Mouse (Mus musculus) kidney, adult 9 months (tissue): ENCODE data around the gene Rtl3.

Source experiments
- DNase-seq: peaks from one replicate; pipeline ENCODE4 v3.0.0; 2022

Gene Rtl3

DNA sequence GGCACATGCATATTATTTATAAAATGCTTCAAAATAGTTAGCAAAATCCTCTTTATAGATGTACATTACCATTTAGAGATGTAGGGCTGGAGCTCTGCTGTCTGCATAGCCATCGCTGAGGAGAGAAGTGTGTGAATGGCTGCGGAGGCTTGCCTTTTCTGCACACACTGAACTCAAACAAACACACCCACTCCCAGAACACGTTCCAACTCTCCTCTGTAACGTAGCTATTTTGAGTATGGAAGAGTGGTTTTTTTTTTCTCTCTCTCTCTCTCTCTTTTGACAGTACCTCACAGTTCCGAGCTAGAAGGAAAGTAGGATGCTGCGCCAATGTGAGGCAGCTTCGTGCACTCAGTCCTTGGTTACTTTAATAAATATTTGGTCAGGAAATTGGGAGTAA, at the start of gene Rtl3:
Gene Rtl3, minus strand, starts transcription at position 236 of the 400 bp plus-strand sequence.
- no peak for DNase-seq

DNA sequence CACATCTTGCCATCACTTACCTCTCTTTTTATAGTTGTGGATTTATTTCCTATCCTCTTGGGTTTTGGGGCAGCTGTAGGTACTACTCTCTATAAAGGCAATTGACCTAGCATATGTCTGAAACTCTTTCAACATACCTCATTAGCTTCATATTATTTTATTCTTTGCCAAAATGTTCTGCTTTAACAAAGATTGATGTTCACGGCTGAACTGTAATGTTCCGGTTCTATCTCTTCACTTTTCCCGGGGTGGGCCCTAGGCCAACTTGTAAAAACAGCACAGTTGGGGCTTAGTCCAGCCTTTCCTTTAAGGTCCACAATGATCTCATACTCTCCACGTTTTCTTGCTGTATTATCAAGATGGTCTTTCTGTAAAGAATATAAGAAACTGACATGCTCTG, 31.9 kb upstream of the Rtl3 start:
- DNase-seq: no peak

DNA sequence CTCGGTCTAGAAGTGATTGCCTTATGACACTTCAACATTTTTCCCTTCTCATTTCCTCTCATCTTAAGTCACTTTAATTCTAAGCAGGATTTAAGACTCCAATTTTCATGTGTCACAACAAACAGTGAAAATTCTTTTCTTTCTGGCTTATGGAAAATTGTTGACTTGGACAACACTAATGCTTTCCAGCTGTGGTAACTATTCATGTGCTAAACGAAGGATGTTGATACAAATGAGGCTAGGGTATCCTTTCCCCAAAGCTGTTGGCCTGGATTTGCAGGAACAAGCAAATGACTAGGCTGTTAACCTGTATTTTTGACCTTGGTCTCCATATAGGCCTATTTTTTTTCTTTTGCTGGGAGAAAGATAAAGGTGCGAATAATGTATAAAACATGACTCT, 31.4 kb upstream of the Rtl3 start:
- DNase-seq: no peak

DNA sequence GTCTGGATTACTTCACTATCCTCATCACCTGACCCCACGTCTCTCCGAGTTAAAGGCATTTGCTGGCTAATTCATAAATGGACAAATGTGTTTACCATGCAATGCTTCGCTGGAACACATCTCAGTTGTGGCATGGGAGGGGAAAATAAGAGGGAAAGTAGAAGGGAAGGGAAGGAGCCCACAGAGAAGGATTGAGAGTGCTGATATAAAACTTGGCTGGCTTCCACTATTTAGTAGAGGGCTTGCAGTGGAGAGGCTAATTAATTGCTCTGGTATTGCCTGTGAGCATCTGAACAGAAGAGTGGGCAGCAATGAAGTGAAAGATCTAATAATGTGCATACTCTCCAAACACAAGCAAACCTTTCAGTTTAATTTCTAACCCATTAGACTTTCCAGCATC, 31.0 kb upstream of the Rtl3 start:
- DNase-seq: no peak

DNA sequence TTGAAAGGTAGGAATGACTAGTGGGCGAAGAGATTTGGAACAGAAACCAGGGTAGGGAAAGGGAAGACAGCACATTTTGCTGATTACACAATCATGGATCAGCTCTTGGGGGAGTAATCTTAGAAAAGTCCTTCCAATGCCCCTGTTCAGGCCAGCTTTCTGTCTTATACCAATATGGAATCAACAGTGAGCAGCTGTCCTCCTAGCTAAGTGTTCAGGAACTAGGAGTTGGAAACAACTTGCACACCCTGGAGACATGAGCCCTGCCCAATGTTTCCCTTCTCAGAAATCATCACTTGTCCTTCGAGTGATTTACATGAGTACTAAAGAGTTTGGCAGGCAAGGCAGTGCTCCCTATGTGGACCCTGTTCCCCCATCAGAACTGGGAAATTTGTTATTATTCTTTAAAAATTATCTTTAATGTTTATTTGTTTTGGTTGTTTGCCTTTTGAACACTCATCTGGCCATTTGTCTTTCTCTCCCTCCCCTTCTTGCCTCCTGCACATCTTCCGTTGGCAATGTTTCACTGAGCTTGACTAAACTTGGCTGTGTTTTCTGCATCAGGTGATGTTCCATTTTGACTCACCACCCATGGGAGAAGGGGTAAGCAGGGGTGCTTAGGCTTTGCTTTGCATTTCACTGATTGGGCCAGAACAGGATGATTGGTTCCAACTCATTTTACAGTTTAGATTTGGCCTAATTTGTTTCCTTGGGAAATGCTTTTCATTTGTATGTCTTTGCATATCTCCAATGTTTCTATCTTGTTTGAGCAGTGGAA, 13.3 kb upstream of the Rtl3 start:
- DNase-seq: no peak

DNA sequence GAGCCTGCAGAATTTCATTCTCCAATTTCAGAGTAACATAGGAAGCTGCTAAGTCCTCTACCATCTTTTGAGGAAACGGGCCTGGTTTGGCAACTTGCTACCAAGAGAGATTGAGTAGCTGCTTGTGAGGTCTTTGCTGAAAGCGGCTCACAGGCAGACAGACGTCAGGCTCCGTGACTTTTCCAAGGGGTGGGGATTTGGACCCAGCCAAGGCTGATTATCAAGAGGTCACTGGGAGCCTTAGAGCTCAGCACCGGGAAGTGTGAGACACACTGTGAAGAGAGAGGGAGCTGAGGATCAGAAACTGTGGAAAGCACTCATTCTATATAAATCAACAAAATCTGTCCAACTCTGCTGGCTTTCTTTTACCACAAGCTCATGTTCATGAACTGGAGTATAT, 853 bp downstream of the Rtl3 start:
- no peak for DNase-seq

DNA sequence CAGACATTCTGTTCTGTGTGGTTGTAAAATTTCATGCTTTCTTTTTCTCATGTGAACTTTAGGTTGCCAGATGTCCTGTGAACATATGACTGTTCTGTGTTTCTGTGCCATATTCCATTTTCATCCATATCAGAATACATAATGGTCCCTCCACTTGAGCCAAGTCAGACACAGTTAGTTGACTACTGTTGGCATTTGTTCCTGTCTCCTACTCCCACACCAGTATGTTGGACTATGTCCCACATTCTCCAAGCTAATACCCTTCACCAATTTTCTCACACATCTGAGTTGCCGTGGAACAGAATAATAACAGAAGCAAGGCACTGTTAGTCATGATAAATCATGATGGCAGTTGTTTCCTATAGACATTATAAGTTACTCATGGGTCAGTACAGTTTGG, 9.9 kb downstream of the Rtl3 start:
- DNase-seq: no peak

DNA sequence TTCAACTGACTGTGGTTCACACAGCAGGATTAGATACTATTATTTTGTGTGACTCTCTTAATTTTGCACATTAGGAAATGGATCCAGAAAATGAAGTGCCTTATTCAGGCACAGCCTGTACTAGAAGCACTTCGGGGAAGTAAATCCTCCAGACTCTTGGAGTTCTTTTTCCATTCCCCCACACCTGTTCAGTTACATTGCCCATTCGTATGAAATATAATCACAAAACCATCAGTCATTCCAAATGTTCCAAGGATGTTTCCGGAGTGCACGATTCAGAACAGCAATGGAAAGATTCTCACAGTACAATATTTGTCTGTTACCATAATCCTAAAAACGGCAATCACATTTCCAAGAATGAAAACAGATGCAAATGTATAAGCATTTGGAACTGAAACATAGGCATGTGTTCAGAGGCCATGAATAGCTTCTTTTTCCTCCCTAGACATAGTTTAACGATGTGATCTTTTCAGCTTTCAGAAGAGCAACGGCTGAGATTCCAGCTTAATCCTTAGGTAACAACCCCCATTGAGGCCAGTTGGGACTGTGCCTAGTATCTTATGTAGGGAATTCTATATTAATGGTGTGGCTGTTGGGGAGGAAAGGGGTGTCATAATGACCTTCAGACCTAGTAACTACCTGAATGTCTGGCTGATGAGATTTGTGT, 30.8 kb downstream of the Rtl3 start:
- DNase-seq: no peak

DNA sequence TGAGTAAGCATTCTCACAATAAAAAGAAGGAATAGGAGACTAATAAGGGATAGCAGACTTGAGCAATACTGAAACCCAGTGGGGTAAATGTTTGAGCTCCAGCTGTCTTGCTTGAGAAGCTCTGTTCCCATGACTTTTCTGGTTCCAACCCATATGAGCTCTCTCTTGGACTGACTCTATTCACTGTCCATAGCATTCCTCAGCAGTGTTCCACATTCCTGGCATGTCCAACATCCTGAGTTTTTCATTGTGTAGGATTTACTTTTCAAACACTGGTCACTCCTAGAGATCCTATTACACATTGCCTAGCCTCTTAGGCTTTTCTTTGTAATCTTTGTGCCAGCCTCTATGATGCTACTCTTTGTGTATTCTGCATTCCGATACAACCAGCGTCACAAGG, 36.1 kb downstream of the Rtl3 start:
- no peak for DNase-seq

DNA sequence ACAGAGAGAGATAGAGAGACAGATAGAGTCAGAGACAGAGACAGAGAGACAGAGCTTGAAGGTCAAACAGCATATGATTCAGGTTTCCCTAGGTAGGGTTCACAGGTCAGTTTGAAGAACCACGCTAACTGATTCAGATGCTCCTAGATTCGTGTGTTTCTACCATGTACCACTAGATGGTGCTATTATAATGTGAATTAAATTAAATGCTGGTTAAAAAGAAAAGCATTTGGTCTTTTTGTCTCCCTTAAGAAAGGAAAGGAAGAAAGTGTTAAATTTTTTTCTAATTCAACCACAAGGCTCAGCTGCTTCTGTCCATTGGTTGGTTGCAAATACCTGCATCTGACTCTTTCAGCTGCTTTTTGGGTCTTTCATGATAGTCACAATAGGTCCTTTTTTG, 45.8 kb downstream of the Rtl3 start:
- peak; percentile 23 for DNase-seq
